Mouse (Mus musculus) spleen, adult 2 months (tissue): ENCODE results near the gene Nomo1. TPM values are rescaled to one million over a fixed set of nuclear protein-coding genes. Genes with fewer than 3 reads are reported as not detected.

Experiments used
- DNase-seq, 2 experiments: peaks; one replicate each; pipeline versions ENCODE4 v3.0.0 to v3.0.0-alpha.2; 2012 to 2021; ENCODE audit warnings: low spot score in 2 of 2, low read depth in 1 of 2
- H3K27ac ChIP-seq: fragments of 200-500 bp; 2 replicates; pipeline ENCODE4 v1.5.1; 2012; ENCODE audit warnings: low read length, inconsistent platforms; ENCODE audit not compliant: insufficient read depth
- H3K27me3 ChIP-seq: fragments of 200-500 bp; 2 replicates; pipeline ENCODE4 v1.6.1; 2012; ENCODE audit warnings: mild to moderate bottlenecking, moderate library complexity, low read length, inconsistent platforms; ENCODE audit not compliant: control insufficient read depth, insufficient read depth
- H3K36me3 ChIP-seq: fragments of 200-500 bp; 2 replicates; pipeline ENCODE4 v1.6.1; 2012; ENCODE audit warnings: mild to moderate bottlenecking, low read length, inconsistent platforms; ENCODE audit not compliant: control insufficient read depth, insufficient read depth
- H3K4me1 ChIP-seq: fragments of 200-500 bp; 2 replicates; pipeline ENCODE4 v1.6.1; 2011; ENCODE audit warnings: inconsistent platforms; ENCODE audit not compliant: control insufficient read depth, insufficient read depth, insufficient read length
- H3K4me3 ChIP-seq: fragments of 200-500 bp; 2 replicates; pipeline ENCODE4 v1.5.1; 2011; ENCODE audit warnings: mild to moderate bottlenecking, inconsistent platforms; ENCODE audit not compliant: insufficient read depth, insufficient read length; ENCODE audit errors: extremely low read depth
- CTCF ChIP-seq: fragments of 200-500 bp; IDR thresholded peaks from 2 replicates; pipeline ENCODE4 v1.5.1; 2011; ENCODE audit warnings: mild to moderate bottlenecking, inconsistent platforms; ENCODE audit not compliant: insufficient read depth, insufficient read length, insufficient replicate concordance; ENCODE audit errors: extremely low read depth
- POLR2A ChIP-seq: fragments of 200-500 bp; IDR thresholded peaks from 2 replicates; pipeline ENCODE4 v1.6.1; 2011; ENCODE audit warnings: low read depth, low read length, inconsistent platforms
- WGBS: fragments of 180-500 bp; shearing (Covaris S2); methylation state at CpG from one replicate; pipeline ENCODE4 v1.1.7; 2018; 5-methylcytosine and 5-hydroxymethylcytosine counted together
- polyA plus RNA-seq: library from polyadenylated mRNA; depleted of rRNA; stranded (reverse); fragments of >200 nt; gene quantifications from 2 replicates; pipeline ENCODE4 v1.2.3, GENCODE M21; 2012

Gene Nomo1
- polyA plus RNA-seq, 1 experiment, result 22.5 TPM

DNA sequence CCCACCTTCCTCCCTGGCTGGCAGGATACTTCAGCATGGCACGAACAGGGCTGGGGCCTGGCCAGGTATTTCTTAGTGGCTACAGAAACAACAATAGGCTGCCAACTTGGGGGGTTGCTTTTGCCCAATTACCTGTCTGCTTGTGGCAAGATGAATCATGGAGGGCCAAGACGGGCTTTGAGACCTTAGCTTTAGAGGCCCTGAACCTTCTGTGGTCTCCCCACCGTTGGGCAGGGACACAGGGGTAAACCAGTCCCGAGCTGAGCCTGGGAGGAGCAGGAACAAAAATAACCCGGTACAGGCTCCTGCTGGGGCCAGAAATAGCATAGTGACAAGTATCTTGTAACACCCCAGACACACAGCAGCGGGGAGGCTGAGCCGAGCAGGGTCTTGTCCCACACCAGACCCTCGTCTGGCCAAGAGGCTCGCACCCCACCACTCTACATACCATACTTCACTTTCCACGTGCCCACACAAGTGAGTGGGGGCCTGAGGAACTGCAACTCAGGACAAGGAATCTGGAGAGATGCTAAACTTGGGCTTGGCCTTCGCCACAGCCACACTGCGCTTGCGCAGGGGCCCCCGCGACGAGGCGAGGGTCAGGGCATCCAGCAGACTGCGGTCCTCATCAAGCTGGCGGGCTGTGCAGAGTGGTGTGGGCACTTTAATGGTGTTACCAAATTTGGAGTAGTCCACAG is 64.9 kb downstream of the Nomo1 start:
- Histone ChIP-seq H3K27ac (no peak overlapping the region), H3K36me3 (no peaks in the 10 kb centered on the region), H3K4me3 (no peak overlapping the region), H3K4me1 (peaks cover 4% of the 10 kb centered on the region; the same call in 1 of the 2 replicates), H3K27me3 (peaks cover 5% of the 10 kb centered on the region)
- DNase-seq, result no peak
- TF ChIP-seq POLR2A (no peak), CTCF (no peak)
- WGBS, result 72% methylated on average over 19 of the region's 19 CpGs

GRCm38 (mm10) chr7:46098919-46099286 is 65.4 kb downstream of the Nomo1 start:
- WGBS, result 92% methylated on average over 19 of the region's 19 CpGs
- Histone ChIP-seq H3K27me3 (peaks cover 5% of the 10 kb centered on the region), H3K4me3 (no peak overlapping the region), H3K27ac (no peak overlapping the region), H3K4me1 (peaks cover 4% of the 10 kb centered on the region; the same call in 1 of the 2 replicates), H3K36me3 (no peaks in the 10 kb centered on the region)
- DNase-seq, result no peak
- TF ChIP-seq POLR2A (no peak), CTCF (no peak)

- H3K4me1 ChIP-seq, result peaks cover 4% of the 10 kb centered on the region; the same call in 1 of the 2 replicates
- H3K27me3 ChIP-seq, result peaks cover 5% of the 10 kb centered on the region
- H3K4me3 ChIP-seq, result no peak overlapping the region
- WGBS, result 32% methylated on average over 13 of the region's 13 CpGs
- no peak overlapping the region for H3K27ac ChIP-seq
- H3K36me3 ChIP-seq, result no peaks in the 10 kb centered on the region
- DNase-seq, result no peak
- TF ChIP-seq POLR2A (no peak), CTCF (no peak)
Measured at GRCm38 (mm10) chr7:46099682-46100081, 66.2 kb downstream of the Nomo1 start.

- peak; percentile 36 to 59 for DNase-seq
- Histone ChIP-seq H3K27ac (no peak within 1 kb of the TSS), H3K4me1 (peaks cover 4% of the 10 kb centered on the region; the same call in 1 of the 2 replicates), H3K36me3 (no peaks in the 10 kb centered on the region), H3K27me3 (peaks cover 5% of the 10 kb centered on the region), H3K4me3 (peak within 1 kb of the TSS; percentile 51; the same call in 1 of the 2 replicates)
- under 1% methylated on average over 34 of the region's 34 CpGs for WGBS
- TF ChIP-seq CTCF, result peak; percentile 58; the same call in 1 of the 2 replicates
- TF ChIP-seq POLR2A, result no peak
Measured at GRCm38 (mm10) chr7:46100563-46100962, 67.1 kb downstream of the Nomo1 start, which contains the start of gene Kcnj11. Gene Kcnj11 (minus strand): TSS chr7:46100764.

DNA sequence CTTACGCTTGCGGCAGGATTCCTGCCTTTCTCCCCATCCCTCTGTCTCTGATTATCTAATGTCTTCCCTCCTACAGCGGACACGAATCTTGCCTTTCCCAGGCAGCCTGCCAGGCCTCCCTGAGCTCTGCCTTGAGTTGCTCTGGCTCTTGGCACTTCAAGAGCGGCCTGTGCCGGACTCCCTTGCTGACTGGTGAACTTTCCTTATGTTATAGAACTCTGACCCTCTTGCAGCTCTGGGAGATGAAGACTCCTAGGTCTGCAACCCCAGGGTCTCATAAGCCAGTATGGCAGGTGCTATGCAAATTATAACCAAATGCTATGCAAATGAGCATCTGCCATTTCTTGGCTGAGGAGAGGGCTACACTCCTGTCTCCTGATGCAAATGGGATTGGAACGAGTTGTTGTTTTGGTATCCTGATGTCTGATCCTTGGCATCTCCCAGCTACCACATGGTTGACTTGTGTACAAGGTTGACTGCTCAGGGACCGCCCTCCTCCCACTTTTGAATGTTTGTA is 69.6 kb downstream of the Nomo1 start:
- TF ChIP-seq POLR2A, result no peak
- TF ChIP-seq CTCF, result no peak
- no peaks in the 10 kb centered on the region for H3K36me3 ChIP-seq
- no peak for DNase-seq
- no peak overlapping the region for H3K4me3 ChIP-seq
- 82% methylated on average over 8 of the region's 8 CpGs for WGBS
- peaks cover 5% of the 10 kb centered on the region for H3K27me3 ChIP-seq
- H3K4me1 ChIP-seq, result peaks cover 4% of the 10 kb centered on the region; the same call in 1 of the 2 replicates
- no peak overlapping the region for H3K27ac ChIP-seq

- no peaks in the 10 kb centered on the region for H3K36me3 ChIP-seq
- TF ChIP-seq POLR2A (no peak), CTCF (no peak)
- no peak overlapping the region for H3K4me3 ChIP-seq
- 91% methylated on average over 8 of the region's 8 CpGs for WGBS
- H3K27ac ChIP-seq, result no peak overlapping the region
- H3K4me1 ChIP-seq, result peaks cover 4% of the 10 kb centered on the region; the same call in 1 of the 2 replicates
- peaks cover 5% of the 10 kb centered on the region for H3K27me3 ChIP-seq
- no peak for DNase-seq
Measured at GRCm38 (mm10) chr7:46103771-46104170, 70.3 kb downstream of the Nomo1 start.

DNA sequence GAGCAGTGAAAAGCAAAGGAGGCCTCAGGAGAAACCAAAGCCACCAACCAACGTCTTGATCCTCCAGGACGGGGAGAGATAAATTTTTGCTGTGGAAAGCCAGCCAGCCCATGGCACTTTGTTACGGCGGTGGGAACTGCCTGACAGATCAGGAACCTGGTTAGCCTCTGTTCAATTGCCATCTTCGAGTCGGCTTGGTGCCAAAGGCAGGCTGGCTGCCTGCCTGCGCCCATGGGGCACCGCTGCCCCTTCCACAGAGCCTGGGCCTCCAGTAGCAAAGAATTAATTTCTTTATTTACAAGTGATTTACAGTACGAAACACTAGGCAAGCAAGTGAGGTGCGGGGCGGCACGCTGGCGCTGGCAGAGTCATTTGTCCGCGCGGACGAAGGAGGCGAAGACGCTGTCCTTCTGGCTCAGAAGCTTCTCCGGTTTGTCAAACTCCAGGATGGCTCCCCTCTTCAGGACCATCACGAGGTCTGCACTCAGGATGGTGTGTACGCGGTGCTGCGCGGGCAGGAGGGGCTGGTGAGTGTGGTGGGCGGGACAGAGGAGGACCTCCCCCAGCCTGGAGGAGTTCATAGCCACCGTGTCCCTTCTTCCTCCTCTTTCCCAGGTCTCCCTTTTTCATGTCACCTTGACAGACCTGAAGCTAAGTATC is 70.9 kb downstream of the Nomo1 start:
- H3K4me3 ChIP-seq, result no peak overlapping the region
- peaks cover 5% of the 10 kb centered on the region for H3K27me3 ChIP-seq
- no peak overlapping the region for H3K27ac ChIP-seq
- WGBS, result 83% methylated on average over 27 of the region's 27 CpGs
- H3K36me3 ChIP-seq, result no peaks in the 10 kb centered on the region
- H3K4me1 ChIP-seq, result peaks cover 4% of the 10 kb centered on the region; the same call in 1 of the 2 replicates
- TF ChIP-seq POLR2A (no peak), CTCF (no peak)
- no peak for DNase-seq
